Mouse (Mus musculus) adrenal gland, postnatal 10 days (tissue): Measurements from ENCODE around the gene Arntl2. TPM values are rescaled to one million over a fixed set of nuclear protein-coding genes. Genes with fewer than 3 reads are reported as not detected.
"Not testable (repeated sequence)": the region's sequence is repeated elsewhere in the genome, so short reads cannot be mapped to it uniquely, and the experiment has no call there.

ENCODE experiments used
- DNase-seq: peaks from one replicate; pipeline ENCODE4 v3.0.0; 2021; ENCODE audit warnings: mixed read lengths
- long read RNA-seq, 2 experiments: library from polyadenylated mRNA; stranded (forward); transcript quantifications; one replicate each; pipeline ENCODE4 v2.0.0; 2021
- total RNA-seq, 2 experiments: library from RNA; stranded (reverse); gene quantifications; 2 replicates each; pipeline ENCODE4 v1.2.3; 2021

The Arntl2 gene
- 1 to 10 TPM; 1.3 to 3.4 TPM for total RNA-seq
- long read RNA-seq, experiment 1, partial matches to known transcripts: 0 of 1 reads
- long read RNA-seq, experiment 1, other reads (novel, unspliced or antisense): 1 of 1 reads
- long read RNA-seq, experiment 2: 0 reads

- DNase-seq: peak; percentile 89
Observed at GRCm38 (mm10) chr6:146795924-146796545, at the start of gene Arntl2. Gene Arntl2, plus strand, starts transcription at chr6:146796055.

GRCm38 (mm10) chr6:146746577-146746976 is 49.3 kb upstream of the Arntl2 start:
- no peak for DNase-seq

- no peak for DNase-seq
Observed at GRCm38 (mm10) chr6:146747057-146747456, 48.8 kb upstream of the Arntl2 start.

GRCm38 (mm10) chr6:146748271-146748670 is 47.6 kb upstream of the Arntl2 start:
- DNase-seq: no peak

- peak; percentile 17 for DNase-seq
Observed at GRCm38 (mm10) chr6:146751671-146752070, 44.2 kb upstream of the Arntl2 start.

GRCm38 (mm10) chr6:146752178-146752577 is 43.7 kb upstream of the Arntl2 start:
- DNase-seq: no peak

GRCm38 (mm10) chr6:146752612-146753011 is 43.2 kb upstream of the Arntl2 start:
- DNase-seq: no peak

GRCm38 (mm10) chr6:146753560-146754160 is 42.2 kb upstream of the Arntl2 start:
- DNase-seq: no peak

GRCm38 (mm10) chr6:146755136-146755535 is 40.7 kb upstream of the Arntl2 start:
- DNase-seq: no peak

- DNase-seq: no peak
Observed at GRCm38 (mm10) chr6:146755679-146756078, 40.2 kb upstream of the Arntl2 start.

GRCm38 (mm10) chr6:146759027-146759426 is 36.8 kb upstream of the Arntl2 start:
- no peak for DNase-seq

- no peak for DNase-seq
Observed at GRCm38 (mm10) chr6:146760022-146760421, 35.8 kb upstream of the Arntl2 start.

- DNase-seq: no peak
Observed at GRCm38 (mm10) chr6:146760736-146761135, 35.1 kb upstream of the Arntl2 start.

GRCm38 (mm10) chr6:146762264-146762898 is 33.5 kb upstream of the Arntl2 start:
- peak; percentile 17 for DNase-seq

GRCm38 (mm10) chr6:146764593-146764992 is 31.3 kb upstream of the Arntl2 start:
- no peak for DNase-seq

GRCm38 (mm10) chr6:146765270-146765669 is 30.6 kb upstream of the Arntl2 start:
- DNase-seq: no peak

- no peak for DNase-seq
Observed at GRCm38 (mm10) chr6:146768813-146769404, 26.9 kb upstream of the Arntl2 start.

- no peak for DNase-seq
Observed at GRCm38 (mm10) chr6:146770005-146770745, 25.7 kb upstream of the Arntl2 start.

- no peak for DNase-seq
Observed at GRCm38 (mm10) chr6:146770808-146771207, 25.0 kb upstream of the Arntl2 start.

- not testable (repeated sequence) for DNase-seq
Observed at GRCm38 (mm10) chr6:146775864-146776263, 20.0 kb upstream of the Arntl2 start.

- no peak for DNase-seq
Observed at GRCm38 (mm10) chr6:146776610-146777389, 19.1 kb upstream of the Arntl2 start.
